Mouse (Mus musculus) frontal cortex, postnatal 25 days (tissue): ENCODE data around the gene Fam206a.

Source experiments
- DNase-seq, 2 experiments: peaks; one replicate each; pipeline ENCODE4 v3.0.0; 2022; ENCODE audit warnings: low spot score in 2 of 2

Fam206a gene

DNA sequence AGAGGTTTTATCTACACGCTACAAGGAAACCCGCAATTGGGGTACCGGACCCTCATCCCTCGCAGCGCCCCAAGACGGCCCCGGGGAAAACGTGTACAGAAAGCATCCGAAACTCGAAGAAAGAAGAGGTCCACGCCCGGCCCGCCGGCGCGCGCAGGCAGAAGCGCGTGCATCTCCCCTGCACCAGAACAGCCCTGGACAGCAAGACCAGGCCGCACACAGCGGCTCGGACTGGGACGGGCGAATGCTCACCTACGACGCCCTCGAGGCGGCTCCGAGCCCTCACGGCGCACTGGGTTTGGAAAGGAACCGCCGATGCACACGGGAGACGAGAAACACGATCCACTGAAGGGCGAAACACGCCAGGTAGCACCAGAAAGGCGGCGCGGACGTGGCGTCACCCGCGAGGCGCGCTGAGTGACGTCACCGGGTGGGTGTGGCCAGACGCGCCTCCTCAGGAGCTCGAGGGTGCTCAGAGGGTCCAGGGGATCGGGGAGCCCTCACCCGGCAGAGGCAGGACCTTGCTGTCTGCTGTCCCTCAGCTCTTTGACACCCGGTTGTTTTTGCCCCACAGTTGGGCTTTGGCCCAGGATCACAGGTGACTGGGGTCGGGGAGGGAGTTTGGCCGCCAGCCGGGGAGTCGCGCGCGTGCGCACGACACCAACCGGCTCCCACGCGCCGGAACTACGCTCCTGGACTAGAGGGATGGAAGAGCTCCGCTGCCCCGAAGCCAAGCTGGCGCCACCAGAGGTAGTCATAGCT is at the start of gene Fam206a, which contains the start of gene Elp1:
Gene Fam206a (plus strand): TSS at position 439 of the 762 bp plus-strand sequence.
Gene Elp1 (minus strand): TSS at position 425 of the 762 bp plus-strand sequence.
- DNase-seq: peak; percentile 97

DNA sequence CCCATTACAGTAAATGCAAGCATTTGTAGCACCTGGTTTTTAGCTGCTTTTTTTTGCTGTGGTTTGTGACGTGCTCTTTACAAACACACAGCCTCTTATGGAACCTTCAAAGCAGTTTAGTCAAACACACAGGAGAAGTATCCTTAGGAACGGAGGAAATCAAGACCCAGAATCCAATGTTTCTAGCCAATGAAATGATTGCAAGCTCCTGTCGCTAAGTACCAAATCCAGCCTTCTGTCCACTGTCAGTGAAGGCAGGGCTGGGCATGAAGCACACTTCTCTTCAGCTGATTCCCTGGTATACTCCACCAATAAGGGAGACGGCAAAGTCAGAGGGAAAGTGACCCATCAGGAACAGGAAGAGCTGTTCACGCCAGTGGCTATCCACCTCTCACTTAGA is 46.1 kb upstream of the Fam206a start:
- no peak for DNase-seq

DNA sequence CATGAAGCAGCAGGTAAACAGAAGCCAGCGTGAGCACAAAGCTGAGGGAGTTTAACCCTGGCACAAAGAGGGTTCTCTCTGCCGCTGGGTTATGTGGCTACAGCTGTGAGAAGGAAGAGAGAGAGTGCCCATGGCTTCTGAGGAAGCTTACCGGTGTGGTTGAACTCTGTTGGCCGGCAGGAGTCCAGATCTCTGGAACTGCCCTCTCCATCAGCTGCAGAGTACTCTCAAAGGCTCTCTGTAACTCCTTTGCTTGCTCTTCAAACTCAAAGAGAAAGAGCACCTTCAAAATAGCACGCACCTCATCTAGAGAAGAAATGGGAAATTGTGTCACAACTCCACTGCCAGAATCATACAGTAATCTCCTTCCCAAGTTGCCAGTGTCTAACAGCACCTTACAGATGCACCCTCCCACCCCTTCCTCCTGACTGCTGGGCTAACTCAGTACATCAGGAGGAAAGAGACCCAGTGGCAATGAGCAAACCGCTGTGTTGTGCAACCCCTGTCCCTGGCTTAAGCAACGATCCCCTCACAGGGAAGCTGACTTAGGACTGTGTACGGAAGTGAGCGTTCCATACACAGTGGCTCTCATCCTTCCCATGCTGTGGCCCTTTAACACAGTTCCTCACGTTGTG is 45.1 kb upstream of the Fam206a start:
- no peak for DNase-seq

DNA sequence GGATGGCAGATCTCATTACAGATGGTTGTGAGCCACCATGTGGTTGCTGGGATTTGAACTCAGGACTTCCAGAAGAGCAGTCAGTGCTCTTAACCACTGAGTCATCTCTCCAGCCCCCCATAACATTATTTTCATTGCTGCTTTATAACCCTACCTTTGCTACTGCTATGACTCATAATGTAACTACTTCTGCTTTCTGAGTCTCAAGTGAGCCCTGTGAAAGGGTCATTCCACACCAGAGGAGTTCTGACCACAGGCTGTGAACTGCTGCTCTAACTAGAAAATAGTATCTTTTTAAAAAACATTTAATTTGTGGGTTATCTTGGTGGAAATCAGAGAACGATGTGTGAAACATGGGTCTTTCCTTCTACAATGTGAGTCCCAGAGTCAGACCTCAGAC is 44.5 kb upstream of the Fam206a start:
- no peak for DNase-seq

DNA sequence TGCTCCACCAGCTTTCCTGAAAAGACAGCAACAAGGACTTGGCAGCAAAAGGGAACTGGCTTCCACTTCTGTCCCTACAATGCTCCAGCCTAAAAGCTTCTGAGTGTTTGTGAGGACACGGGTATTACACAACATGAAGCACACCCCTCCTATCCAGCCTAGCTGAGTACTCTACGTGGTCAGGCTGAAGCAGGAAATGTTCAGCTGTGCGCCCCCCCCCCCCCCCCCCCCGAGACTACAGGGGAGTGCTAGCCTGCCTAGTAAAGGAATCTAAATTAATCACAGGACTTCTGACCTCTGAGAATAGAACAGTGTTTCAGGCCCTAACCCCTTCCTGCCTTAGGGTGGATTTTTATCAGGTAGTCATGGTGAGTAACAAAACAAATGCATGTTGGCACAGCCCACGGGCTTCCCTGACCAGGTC is 34.3 kb upstream of the Fam206a start:
- no peak for DNase-seq

DNA sequence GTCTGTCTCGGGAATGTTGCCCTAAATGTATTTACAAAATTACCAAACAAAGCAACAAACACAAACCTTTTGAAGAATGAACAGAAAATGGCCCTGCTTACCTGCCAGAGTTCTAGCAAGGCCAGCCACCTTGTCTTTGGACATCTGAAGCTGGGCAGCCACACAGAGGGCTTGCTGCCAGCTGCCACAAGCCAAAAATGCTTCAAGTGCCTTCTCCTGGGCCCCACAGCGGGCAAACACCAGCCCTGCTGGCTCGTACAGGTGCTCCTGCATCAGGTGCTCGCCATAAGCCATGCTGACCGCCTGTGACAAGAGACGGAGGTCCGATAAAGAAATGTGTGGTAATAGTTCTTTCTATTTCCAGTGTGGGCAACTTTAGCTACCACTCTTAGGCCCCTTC is 33.2 kb upstream of the Fam206a start:
- no peak for DNase-seq

DNA sequence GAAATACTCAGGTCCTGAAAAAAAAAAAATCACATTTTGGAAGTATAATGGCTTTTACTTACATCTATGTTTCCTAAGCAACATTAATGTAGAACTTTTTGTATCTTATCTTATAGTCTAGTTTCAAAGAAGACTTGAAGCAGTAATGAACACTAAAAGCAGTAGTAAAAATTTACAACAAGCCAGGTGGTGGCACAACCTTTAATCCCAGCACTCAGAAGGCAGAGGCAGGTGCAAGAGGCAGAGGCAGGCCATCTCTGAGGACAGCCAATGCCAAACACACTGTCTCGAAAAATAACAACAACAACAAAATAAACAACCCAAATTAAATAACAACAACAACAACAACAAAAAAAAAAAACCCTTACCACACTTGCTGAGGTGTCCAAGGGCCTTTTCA is 31.1 kb upstream of the Fam206a start:
- DNase-seq: no peak

DNA sequence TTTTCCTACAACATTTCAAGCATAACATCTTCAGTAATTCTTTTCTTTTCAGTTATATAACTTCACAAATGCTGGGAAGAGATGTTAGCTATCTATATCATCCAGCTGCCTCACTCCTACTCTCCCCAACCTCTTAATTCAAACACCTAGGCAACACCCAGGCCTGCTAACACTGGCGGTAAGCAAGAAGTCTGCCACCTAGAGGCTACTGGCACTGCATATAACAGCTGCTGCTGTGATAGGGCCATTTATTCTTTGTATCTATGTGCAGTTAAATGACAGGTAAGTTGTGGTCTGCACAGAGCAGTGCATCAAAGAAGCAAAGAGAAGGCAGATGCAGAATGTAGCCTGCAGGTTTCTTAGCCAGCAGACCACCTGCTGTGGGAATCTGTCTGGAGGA is 10.8 kb upstream of the Fam206a start:
- DNase-seq: no peak

DNA sequence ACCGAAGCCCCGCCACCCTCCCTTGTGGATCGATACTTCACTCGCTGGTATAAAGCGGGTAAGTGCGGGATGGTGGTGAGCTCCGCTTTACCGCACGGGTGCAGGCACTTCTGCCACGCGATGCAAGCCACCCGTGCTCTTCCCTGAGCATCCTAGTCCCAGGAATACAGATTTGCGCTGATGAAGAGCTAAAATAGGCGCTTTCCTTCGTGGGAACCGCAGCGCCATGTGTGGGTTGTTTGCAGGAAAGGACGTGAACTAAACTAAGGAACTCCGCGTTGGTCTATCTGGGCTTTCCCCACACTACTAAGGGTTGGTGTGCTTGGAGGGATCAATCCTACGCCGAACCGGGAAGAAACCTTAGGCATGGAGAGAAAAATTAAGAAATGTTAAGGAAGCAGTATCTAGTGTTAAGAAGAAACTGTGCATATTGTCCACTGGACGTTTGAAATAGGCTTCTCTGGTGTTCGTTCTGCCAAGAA is 565 bp downstream of the Fam206a start:
- no peak for DNase-seq

DNA sequence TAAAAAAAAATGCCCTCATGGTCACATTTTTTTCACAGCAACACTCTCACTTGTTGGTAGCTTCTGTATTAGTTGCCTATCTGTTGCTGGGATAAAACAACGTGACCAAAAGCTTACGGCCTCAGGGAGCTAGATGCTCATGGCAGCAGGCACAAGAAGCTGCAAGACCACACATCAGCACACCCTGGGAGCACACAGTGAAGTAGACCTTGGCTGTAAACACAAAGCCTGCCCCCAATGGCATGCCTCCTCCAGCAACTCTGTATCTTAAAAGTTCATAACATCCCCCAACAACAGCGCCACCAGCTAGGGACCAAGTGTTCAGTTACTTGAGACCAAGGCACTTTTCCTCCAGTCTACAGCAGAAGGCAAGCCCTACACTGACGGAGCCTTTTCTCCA is 6.9 kb downstream of the Fam206a start:
- no peak for DNase-seq

DNA sequence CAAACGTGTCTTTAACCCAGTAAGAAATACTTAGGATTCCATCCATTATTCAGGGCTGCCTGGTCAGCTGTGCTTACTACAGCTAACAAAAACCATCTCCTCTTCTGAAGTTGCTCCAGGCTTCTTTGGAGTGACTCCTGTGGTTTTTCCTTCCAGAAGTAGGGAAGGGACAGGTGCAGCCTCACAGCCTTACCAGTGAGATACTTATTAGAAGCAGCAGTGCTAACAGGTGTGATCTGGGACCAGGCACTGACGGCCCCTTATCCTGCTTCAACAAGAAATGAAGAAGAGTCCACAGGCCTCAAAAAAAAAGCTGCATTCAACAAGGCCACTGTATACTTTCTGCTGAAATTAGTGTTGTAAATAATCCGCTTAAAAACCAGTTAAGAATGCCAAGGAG is 9.5 kb downstream of the Fam206a start:
- no peak for DNase-seq

DNA sequence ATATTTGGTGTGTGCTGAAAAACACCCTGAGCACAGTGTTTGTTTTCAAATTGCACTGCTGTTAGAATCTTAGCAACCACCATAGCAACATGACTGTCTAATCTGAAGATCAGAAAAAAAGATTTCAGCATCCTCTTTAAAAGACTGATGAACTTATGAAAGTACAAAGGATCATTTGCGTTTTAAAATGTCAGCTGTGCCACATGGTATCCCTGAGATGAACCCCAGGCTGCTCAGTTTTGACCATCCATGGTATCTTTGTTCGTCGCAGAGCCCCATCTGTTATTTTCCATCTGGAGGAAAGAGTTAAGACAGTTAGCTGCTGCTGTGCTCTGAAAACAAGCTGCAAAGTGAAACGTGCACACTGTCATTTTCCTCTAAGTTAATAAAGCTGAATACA is 10.0 kb downstream of the Fam206a start:
- DNase-seq: no peak

DNA sequence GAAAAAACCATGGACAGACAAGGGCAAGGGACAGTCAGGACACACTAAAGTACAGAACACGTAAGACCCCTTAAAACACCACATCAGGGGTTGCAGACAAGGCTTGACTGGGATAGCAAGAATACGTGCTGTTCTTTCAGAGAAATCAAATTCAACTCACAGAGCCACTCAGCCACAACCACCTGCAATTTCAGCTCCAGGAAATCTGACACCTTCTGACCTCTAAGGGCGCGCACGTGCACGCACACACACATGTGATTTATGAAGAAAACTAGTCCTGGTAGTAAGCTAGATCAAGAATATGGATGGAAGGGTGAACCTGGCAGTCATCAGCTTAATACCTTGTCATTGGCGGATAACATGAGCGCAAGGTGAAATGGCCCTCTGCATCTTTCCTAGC is 13.0 kb downstream of the Fam206a start:
- DNase-seq: no peak

DNA sequence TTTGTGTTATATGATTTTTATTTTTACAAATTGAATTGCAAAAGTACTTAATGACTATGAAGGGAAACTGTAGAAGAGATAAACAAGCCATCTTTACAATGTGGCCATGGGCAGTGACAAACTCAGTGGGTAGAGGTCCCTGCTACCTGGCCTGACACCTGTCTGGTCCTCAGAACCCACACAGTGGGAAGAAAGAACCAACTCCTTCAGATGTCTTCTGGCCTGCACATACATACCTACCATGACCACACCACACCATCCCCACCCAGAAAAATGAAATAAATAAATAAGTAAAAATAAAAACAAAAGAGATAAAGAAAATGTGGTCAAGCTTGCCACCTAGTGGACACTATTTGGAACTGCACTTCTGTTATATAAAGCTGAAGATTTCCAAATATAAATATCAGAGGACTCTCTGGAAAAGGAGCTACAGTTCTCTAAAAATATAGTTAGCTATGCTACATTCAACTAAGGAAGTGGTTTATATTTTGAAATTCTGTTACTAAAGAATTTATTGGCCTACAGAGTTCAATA is 17.9 kb downstream of the Fam206a start:
- DNase-seq: no peak

DNA sequence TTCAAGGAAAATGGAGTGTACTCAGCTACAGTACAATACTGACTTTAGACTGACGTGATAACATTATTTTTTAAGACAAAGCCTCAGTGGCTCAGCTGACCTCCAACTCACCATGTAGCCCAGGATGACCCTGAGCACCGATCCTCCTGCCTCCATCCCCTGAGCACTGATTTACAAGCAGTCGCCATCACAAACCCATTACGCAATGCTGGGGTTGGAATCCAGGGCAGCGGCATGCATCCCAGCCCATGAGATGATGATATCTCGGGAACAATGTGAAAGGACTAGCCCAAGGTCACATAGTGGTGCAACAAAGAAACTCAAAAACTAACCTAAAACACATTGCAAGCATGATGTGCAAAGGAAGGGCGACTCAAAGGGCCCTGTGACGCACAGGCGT is 22.1 kb downstream of the Fam206a start:
- DNase-seq: no peak

DNA sequence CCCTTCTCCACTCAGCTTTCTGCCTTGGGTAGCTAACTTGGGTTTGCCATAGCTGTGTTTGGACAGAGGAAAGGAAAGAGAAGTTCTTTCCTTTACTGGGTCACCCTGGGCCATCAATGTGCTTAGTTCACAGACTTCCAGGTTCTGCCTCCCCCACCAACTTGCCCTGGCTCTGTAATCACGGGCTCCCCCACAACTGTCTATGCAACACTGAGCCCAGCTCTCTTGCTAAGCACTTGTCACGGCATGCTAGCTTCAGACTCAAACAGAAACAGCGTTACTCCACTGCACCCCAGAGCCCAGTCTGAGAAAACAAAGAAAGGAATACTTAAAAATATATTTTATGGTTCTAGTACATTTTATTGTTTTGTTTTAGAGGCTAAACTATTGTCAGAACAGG is 26.8 kb downstream of the Fam206a start:
- no peak for DNase-seq

DNA sequence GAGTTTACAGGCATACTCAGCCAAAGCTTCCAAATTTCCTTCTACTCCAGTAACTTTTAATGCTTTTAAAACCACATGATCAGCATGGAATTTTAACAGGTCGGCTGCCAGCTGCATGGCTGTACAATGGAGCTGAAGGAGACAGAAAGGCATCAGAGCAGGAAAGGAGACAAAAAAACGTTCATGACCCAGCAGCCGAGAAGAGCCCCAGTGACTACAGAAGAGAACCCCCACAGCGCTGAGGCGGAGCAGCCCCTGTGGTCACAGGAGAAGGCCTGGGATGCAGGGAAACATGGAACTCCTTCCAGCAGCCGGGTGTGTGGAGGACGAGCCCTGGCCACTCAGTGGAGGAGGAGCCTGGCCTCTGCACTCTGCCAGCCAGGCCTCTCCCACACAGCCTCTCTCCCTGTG is 27.4 kb downstream of the Fam206a start:
- no peak for DNase-seq

DNA sequence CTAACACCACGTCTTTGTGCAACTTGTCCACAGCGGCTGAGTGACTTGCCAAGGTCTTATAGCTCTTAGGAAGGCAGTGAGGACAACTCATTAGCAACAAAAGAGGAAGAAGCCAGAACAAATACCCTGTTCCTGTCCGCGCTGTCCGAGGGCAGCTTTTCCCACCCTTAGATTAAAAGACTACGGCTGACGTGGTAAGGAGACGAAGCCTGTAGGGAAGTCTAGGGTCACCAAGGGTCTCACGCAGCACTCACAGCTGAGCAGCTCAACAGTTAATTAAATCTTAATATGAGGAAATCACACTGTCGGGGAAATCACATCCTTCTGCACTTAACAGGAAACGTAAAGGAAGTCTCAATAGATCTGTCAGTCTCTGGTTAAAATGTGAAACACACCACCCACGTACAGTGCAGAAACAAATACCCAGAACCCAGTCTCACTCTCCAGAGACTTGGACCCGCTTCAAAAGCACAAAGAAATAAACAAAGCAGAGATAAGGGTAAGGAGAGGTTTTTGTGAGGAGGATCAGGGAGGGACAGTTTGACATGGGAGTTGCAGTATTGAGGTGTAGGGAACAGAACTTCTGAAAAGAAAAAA is 29.0 kb downstream of the Fam206a start:
- DNase-seq: no peak

DNA sequence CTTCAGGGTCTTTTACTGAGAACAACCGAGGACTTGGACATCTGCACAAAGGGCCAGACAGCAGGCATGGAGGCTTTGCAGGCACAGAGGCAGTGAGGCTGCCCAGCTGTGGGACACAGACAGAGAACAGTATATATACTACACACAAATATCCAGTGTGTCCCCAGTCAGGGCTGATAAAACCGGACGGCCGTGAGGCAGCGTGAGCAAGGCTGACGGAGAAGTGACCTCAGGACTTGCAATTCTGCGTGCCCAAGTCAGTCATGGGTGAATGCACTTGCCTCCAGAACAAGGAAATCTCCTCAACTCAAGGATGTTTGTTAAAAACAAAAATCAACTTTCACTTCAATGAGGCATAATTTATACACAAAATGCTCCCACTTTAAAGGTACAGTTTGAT is 29.9 kb downstream of the Fam206a start:
- DNase-seq: no peak

DNA sequence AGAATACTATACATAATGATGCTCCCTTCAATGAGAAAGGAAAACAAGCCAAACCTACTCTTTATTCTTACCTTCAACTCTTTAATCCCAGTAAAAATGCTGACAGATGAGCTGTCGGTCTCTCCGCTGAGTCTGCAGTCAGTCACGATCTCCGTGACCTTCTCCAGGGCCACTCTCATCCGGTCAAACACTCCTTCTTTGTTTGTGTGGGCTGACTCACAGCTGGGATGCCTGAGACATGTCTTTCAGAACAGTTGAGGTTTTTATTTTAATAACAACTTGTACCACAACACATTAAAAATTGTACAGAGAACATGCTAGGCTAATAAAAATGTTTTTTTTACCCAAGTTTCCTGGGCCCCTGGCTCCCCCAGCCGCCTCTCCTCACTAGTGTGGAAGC is 35.5 kb downstream of the Fam206a start:
- no peak for DNase-seq

DNA sequence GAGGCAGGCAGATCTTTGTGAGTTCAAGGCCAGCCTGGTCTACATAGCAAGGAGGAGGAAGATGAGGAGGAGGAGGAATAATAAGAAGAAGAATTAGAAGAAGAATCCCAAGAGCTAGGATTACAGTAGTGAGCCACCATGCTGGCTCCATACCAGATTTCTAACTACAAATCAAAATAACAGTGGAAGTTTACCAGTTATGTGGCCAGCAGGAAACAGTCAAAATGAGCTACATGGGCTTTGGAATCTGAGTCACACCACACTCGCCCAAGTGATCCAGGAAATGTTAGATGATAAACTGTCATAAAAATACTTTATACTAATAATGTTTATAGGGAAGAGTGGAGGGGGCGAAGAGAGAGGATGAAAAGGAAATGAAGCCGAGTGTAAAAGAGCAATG is 38.2 kb downstream of the Fam206a start:
- no peak for DNase-seq

DNA sequence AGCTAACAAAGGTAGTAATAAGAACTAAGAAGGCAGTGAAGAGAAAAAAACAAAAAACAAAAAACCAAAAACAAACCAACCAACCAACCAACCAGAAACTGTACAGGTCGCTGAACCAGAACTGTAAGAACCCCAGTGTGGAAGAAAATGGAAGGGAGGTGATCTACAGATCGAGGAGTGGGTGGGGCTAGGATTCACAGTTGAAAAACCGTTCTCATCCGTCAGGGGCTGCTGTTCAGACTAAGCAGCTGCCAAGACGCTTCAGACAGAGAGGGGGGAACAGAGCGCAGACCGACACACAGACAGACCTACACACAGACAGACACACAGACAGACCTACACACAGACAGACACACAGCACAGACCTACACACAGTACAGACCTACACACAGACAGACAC is 40.4 kb downstream of the Fam206a start:
- no peak for DNase-seq

DNA sequence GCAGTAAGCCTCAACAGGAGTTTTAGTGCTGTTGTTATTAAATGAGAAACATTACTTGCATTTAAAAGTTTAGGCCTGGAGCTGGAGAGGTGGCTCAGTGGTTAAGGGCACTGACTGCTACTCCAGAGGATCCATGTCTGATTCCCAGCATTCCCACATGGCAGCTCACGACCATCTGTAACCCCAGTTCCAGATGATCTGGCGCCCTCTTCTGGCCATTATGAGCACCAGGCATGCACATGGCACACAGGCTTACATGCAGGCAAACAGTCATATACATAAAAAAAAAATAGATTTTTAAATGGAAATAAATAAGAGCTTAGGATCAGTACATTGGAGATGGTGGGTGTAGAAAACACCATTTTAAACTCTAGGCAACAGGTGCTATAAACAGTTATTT is 41.8 kb downstream of the Fam206a start:
- no peak for DNase-seq
